Mouse (Mus musculus) CD4-positive naive resting alpha-beta T cell, adult 57 days (primary cell): ENCODE measurements around the gene Gm49450. TPM values are rescaled to one million over a fixed set of nuclear protein-coding genes. Genes with fewer than 3 reads are reported as not detected.

Experiments
- total RNA-seq: library from RNA; stranded (reverse); gene quantifications from one replicate; pipeline ENCODE4 v1.2.4, GENCODE M21; 2023

Gene Gm49450
- not detected for total RNA-seq

DNA sequence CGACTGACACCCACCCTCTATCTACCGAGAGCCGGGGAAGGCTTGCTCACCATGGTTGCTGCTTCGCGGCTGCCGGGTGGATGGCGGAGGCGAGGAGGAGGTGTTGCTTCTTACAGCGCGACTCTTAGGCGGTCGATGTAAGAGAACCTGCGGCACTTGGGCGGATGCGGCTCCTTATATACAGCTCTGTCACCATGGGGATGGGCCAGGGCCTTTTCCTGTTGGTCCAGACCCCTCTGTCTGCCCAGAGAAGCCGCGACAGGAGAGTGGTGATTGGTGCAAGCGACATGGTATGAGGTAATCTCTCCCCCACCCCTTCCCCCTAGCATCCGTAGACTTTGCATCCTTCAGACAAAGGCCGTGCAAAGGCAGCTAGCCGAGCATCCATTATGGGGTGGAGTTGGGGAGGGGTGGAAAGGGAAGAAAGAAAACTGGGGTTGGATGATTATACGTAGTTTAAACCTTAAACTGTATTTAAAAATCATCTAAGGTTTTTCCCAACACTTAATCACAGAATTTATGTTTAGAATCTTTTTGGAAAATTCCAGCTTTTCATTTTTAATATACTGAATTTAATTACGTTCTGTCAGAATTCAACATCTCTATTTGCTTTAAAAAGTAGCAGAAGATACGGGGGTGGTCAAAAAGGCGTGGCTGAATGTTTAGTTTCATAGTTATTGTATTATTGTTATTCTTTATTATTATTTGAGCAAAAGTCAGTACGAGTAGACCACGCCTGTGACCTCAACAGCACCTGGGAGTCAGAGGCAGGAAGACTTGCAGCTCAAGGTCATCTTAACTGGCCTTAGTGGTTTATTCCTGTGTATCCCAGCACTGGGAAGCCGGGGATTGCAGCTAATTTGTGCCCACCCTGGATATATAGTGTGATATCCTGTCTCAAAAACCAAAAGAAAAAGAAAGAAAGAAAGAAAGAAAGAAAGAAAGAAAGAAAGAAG, at the start of gene Gm49450, which contains the start of gene Tuba1a:
TSS of gene Gm49450 (minus strand) at position 151 of the 956 bp plus-strand sequence.
TSS of gene Tuba1a (minus strand) at position 303 of the 956 bp plus-strand sequence.

DNA sequence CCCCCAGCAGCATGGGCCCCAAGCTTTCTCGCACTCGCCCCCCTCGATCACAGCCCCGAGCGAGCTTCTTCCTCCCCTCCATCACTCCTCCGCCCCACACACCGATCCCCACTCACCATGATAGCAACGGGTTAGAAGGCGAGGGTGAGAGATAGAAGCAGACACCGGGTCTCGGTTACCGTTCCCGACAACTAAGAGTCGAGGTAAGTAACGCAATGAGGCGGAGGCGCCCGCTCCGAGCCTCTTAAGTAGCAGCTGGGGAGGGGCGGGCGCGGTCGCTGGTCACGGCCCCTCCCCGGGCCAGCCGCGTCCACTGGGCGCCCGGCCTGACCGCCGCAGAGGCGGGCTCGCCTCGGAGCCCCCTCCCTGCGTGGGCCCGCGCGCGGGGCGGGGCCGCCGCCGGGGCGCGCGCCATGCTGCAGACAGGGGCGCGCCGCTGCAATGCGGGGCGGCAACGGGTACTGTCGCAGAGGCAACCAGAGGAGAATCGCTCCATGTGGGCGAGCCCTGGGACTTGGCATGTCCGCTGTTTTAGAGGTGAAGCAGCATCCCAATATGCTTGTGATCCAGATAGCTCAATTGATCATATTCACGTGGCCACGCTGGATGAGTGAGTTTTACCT, 19.0 kb downstream of the Gm49450 start, which contains the start of gene Tuba1b:
TSS of gene Tuba1b (minus strand) at position 349 of the 623 bp plus-strand sequence.

DNA sequence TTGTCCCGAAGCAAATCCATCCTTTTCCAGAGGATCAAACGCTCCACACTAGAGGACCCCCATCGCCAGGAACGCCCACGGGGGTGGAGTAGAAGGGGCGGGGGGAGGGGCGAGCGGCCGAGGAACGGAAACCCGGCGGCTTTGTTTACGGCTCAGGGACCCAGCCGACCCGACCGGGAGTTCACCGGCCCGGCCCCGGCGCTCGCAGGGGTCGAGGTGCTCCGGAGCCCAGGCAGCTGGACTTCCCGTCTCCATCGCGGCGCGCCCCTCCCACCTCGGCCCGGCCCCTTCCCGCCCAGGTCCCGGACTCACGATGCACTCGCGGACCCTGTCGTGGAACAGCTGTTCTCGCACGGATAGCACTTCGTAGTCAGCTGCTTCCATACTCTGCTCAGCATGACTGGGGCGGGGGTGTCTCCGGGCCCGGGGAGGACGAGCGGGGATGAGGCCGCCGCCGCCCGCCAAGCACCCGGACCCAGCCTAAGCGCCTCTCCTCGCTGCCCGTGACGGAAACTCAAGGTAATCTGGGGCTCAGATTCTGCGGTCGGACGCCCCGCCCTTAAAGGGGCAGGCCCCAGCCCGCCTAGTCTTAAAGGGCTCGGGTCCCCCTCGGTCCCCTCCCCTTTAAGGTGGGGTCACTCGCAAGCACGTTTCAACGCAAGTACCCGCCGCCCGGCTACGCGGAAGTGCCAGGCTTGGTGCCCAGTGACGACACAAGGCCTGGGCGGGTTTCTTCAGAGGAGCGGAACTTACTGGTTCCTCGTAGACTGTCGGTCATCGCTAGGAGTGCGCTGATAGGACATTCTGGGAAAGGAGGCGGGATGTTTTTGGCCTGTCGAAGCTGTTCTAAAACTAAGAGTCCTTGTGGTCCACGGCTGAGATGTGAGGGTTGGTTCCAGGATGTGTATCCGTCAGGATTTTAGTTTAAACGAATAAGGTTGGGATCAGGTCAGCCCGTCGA, 35.5 kb downstream of the Gm49450 start, which contains the start of gene Lmbr1l:
TSS of gene Lmbr1l (minus strand) at position 694 of the 961 bp plus-strand sequence.

DNA sequence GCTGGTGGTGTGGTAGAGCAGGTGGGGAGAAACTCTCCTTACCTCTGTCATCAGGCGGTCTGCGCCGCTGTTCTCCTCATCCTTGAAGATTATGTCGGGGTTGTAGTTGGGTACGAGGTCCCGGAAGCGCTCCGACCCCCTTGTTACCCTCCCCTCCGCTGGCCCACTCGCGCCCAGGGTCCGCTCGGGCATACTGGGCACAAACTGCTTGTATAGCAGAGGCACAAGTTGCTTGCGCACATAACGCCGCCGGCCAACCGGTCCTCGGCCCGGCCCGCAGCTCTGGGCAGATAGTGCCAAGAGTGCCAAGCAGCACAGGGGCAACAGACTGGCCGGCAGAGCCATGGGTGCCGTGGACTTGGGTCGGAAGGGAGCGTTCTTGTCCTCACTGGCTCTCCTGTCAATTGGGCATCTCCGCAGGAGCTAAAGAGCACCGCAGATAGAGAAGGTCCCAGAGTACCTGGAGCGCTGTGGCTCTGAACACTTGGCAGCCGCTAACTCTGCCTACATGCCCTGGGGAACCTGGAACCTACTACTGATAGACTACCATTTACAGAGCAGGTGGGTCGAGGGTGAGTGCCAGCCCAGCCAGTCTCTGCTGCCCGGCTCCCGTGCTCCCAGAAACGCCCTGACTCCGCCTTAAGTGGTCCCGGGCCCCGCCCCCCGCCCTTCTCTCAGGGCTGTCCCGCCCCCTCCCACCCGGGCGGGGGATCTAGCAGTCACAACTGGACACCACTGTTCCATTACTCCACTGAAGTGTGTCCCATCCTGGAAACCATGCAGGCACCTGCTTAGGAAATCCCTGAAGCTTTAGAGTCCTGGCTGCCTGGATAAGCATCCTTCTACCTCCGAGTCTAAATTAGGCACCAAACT, 55.2 kb downstream of the Gm49450 start, which contains the start of gene Dhh:
TSS of gene Dhh (minus strand) at position 613 of the 873 bp plus-strand sequence.

DNA sequence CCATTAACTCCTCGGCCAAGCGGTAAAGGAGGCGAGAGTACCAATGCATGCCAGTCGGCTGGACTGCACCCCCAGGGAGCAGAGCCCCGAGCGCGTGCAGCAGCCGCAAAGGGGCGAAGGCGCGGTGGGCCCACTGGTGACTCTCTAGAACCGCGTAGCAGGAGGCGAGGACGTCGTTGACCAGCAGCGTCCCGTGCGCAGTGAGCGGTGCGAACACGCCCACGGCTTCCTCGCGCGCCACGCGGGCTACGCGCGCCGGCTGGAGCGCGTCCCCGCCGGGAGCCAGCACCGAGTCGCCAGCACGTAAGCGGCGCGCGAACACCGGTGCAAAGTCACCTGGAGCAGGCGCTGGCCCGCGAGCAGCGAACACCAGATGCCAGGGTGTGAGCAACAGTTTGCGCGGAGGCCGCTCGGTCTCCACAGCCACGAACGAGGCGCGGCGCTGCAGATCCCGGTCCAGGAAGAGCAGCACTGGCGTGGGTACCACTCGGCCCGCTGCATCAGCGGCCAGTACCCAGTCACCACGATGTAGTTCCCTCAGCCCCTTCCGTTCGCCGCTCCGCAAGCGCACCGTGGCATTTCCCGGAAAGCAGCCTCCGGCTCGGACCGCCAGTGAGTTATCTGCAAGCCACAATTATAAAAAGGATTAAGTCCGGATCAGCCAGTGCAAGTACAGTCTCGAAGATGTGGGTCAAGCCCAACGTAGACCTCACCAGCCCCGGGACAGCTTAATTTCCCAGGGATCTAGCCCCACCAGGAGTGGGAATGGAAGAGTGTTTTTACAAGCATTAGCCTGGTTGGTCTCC, 59.2 kb downstream of the Gm49450 start, which contains the start of gene Rhebl1:
TSS of gene Rhebl1 (minus strand) at position 601 of the 806 bp plus-strand sequence.

Other genes starting within 250 kb of the Gm49450 start
- not detected for gene Ccdc65, start 245.3 kb downstream of the Gm49450 start, total RNA-seq
- gene Fkbp11, start 225.4 kb downstream of the Gm49450 start, total RNA-seq = 3.0 TPM
- 103 TPM for gene Arf3, start 190.3 kb downstream of the Gm49450 start, total RNA-seq
- gene Wnt10b, start 175.4 kb downstream of the Gm49450 start, total RNA-seq = not detected
- not detected for gene Wnt1, start 163.7 kb downstream of the Gm49450 start, total RNA-seq
- not detected for gene Ddn, start 144.1 kb downstream of the Gm49450 start, total RNA-seq
- 116 TPM for gene Prkag1, start 122.0 kb downstream of the Gm49450 start, total RNA-seq
- 279 TPM for gene Kmt2d, start 82.3 kb downstream of the Gm49450 start, total RNA-seq
- gene Rhebl1, start 59.0 kb downstream of the Gm49450 start, total RNA-seq = 25.1 TPM
- not detected for gene Dhh, start 55.0 kb downstream of the Gm49450 start, total RNA-seq
- gene Lmbr1l, start 35.3 kb downstream of the Gm49450 start, total RNA-seq = 354 TPM
- gene Tuba1b, start 19.0 kb downstream of the Gm49450 start, total RNA-seq = 224 TPM
- gene Tuba1a, start 152 bp upstream of the Gm49450 start, total RNA-seq = 289 TPM
- gene Tuba1c, start 76.3 kb upstream of the Gm49450 start, total RNA-seq = 61.4 TPM
- not detected for gene Prph, start 101.6 kb upstream of the Gm49450 start, total RNA-seq
- 0.68 TPM for gene Troap, start 121.0 kb upstream of the Gm49450 start, total RNA-seq
- not detected for gene C1ql4, start 134.3 kb upstream of the Gm49450 start, total RNA-seq
- not detected for gene Dnajc22, start 139.6 kb upstream of the Gm49450 start, total RNA-seq
- not detected for gene Spats2, start 172.4 kb upstream of the Gm49450 start, total RNA-seq